Mouse (Mus musculus): ENCODE results near the gene Myf5. TPM values are rescaled to one million over a fixed set of nuclear protein-coding genes. Genes with fewer than 3 reads are reported as not detected.

Myf5 gene
- polyA plus RNA-seq, 1 experiment from 2014 or later: not detected

DNA sequence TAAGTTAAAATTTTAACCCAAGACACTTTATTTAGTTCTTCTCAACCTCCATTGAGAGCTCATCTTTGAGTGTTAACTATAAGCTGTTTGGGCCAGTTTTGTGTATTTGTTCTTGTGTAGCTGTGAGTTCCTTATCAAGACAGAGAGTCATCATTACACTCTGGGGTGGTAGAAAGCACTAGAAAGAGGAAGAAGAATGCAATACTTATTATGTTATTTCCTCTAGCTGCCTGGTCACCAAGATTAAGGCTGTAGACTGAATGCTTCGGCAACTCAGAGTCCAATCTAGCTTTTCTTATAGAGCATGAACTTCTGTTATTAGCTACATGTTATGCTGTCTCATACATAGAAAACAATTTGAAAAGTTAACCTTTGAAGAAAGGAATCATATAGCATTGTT lies 10.5 kb upstream of the Myf5 start:
- WGBS: 95% methylated on average over 1 of the region's 1 CpGs
- Histone ChIP-seq H3K36me3 (ENCODE audit: control insufficient read depth, insufficient read depth, low read length) (no peaks in the 10 kb centered on the region), H3K4me1 (ENCODE audit: control insufficient read depth, insufficient read depth, low read length) (0 out of 2 replicates have a peak, but pooled peaks cover 6% of the 10 kb centered on the region), H3K27ac (ENCODE audit: low read depth, low read length) (no peak overlapping the region), H3K9me3 (ENCODE audit: control insufficient read depth, low read length) (no peaks in the 10 kb centered on the region), H3K4me2 (replicated peaks; ENCODE audit: low read depth, low read length) (no peak overlapping the region), H3K9ac (ENCODE audit: low read depth, low read length) (no peak overlapping the region), H3K4me3 (ENCODE audit: low read length) (no peak overlapping the region), H3K27me3 (ENCODE audit: control insufficient read depth, insufficient read depth, low read length) (no peaks in the 10 kb centered on the region; the same call in 1 of the 2 replicates)
- no peak for ATAC-seq (ENCODE audit: low FRiP score, low TSS enrichment)

DNA sequence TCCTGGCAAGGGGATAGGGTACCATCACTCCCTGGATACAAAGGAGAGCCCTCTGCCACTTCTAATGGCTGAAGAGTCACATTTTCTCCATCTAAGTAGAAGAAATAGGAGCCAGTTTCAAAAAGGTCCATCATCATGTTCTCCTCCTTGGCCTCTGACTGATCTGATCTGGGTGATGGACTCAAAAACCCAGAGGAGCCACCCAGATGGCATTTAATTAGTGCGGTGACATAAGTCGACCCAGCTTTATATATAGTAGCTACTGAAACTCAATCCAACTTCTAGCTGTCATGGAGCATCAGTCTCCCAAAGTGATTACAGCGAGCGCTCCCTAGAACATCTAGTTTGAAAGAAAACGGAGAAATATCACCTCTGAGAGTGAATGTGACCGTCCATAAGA lies 8.6 kb upstream of the Myf5 start, which contains the start of gene Myf6:
Myf6 (minus strand) TSS at position 170 of the 400 bp plus-strand sequence.
- H3K9ac ChIP-seq (ENCODE audit: low read depth, low read length): no peak within 1 kb of the TSS
- no peaks in the 10 kb centered on the region for H3K9me3 ChIP-seq (ENCODE audit: control insufficient read depth, low read length)
- H3K4me3 ChIP-seq (ENCODE audit: low read length): 0 out of 2 replicates have a peak within 1 kb of the TSS, but pooled peaks have one; percentile 17
- H3K4me1 ChIP-seq (ENCODE audit: control insufficient read depth, insufficient read depth, low read length): 0 out of 2 replicates have a peak, but pooled peaks cover 6% of the 10 kb centered on the region
- 0 out of 2 replicates have a peak, but pooled peaks have one; percentile 9 for ATAC-seq (ENCODE audit: low FRiP score, low TSS enrichment)
- no peaks in the 10 kb centered on the region for H3K36me3 ChIP-seq (ENCODE audit: control insufficient read depth, insufficient read depth, low read length)
- WGBS: 66% methylated on average over 6 of the region's 6 CpGs
- H3K4me2 ChIP-seq (replicated peaks; ENCODE audit: low read depth, low read length): peak within 1 kb of the TSS; percentile 41
- H3K27me3 ChIP-seq (ENCODE audit: control insufficient read depth, insufficient read depth, low read length): peaks cover 7% of the 10 kb centered on the region; the same call in 1 of the 2 replicates
- H3K27ac ChIP-seq (ENCODE audit: low read depth, low read length): no peak within 1 kb of the TSS

- Histone ChIP-seq H3K4me3 (ENCODE audit: low read length) (peak overlapping the region; percentile 17; the same call in 1 of the 2 replicates), H3K27ac (ENCODE audit: low read depth, low read length) (no peak overlapping the region), H3K4me2 (replicated peaks; ENCODE audit: low read depth, low read length) (peak overlapping the region; percentile 41), H3K4me1 (ENCODE audit: control insufficient read depth, insufficient read depth, low read length) (0 out of 2 replicates have a peak, but pooled peaks cover 6% of the 10 kb centered on the region), H3K36me3 (ENCODE audit: control insufficient read depth, insufficient read depth, low read length) (no peaks in the 10 kb centered on the region), H3K9ac (ENCODE audit: low read depth, low read length) (no peak overlapping the region; the same call in 1 of the 2 replicates), H3K27me3 (ENCODE audit: control insufficient read depth, insufficient read depth, low read length) (peaks cover 7% of the 10 kb centered on the region; the same call in 1 of the 2 replicates), H3K9me3 (ENCODE audit: control insufficient read depth, low read length) (no peaks in the 10 kb centered on the region)
- ATAC-seq (ENCODE audit: low FRiP score, low TSS enrichment): peak; percentile 72
- 41% methylated on average over 20 of the region's 20 CpGs for WGBS
Measured at GRCm38 (mm10) chr10:107493580-107494474, 7.9 kb upstream of the Myf5 start.

DNA sequence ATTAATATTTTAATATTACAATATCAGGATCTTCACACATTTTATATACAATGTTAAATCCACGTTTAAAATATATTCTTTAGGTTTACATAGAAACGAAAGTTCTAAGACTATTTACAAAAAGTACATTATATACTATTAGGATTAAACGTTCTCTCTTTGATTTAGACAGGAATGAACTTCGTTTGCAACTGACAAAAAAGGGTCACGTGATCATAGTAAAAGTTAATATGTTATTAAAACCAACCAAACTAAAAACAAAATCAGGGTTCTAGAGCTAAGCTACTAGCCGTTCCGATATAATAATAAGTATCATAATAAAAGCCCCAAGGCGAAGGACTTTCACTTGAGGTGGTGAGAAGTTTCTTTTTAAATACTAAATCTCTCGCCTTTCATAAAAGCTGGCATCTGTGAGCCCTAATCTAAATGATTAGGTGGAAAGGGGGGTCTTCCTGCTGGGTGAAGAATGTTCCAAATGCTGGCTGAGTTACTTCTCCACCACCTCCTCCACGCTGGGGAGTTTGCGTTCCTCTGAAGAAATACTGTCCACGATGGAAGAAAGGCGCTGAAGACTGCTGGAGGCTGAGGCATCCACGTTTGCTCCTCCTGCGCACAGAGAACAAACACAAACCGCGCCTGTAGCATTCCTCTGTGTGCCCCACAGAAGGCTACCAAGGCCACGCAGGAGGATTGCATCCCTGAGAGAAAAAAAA lies 7.1 kb upstream of the Myf5 start:
- peaks cover 9% of the 10 kb centered on the region; the same call in 1 of the 2 replicates for H3K27me3 ChIP-seq (ENCODE audit: control insufficient read depth, insufficient read depth, low read length)
- 43% methylated on average over 18 of the region's 18 CpGs for WGBS
- peak overlapping the region; percentile 41 for H3K4me2 ChIP-seq (replicated peaks; ENCODE audit: low read depth, low read length)
- no peak overlapping the region; the same call in 1 of the 2 replicates for H3K9ac ChIP-seq (ENCODE audit: low read depth, low read length)
- H3K27ac ChIP-seq (ENCODE audit: low read depth, low read length): no peak overlapping the region
- H3K4me1 ChIP-seq (ENCODE audit: control insufficient read depth, insufficient read depth, low read length): 0 out of 2 replicates have a peak, but pooled peaks cover 6% of the 10 kb centered on the region
- H3K9me3 ChIP-seq (ENCODE audit: control insufficient read depth, low read length): no peaks in the 10 kb centered on the region
- peak; percentile 25 for ATAC-seq (ENCODE audit: low FRiP score, low TSS enrichment)
- peak overlapping the region; percentile 17 for H3K4me3 ChIP-seq (ENCODE audit: low read length)
- no peaks in the 10 kb centered on the region for H3K36me3 ChIP-seq (ENCODE audit: control insufficient read depth, insufficient read depth, low read length)

DNA sequence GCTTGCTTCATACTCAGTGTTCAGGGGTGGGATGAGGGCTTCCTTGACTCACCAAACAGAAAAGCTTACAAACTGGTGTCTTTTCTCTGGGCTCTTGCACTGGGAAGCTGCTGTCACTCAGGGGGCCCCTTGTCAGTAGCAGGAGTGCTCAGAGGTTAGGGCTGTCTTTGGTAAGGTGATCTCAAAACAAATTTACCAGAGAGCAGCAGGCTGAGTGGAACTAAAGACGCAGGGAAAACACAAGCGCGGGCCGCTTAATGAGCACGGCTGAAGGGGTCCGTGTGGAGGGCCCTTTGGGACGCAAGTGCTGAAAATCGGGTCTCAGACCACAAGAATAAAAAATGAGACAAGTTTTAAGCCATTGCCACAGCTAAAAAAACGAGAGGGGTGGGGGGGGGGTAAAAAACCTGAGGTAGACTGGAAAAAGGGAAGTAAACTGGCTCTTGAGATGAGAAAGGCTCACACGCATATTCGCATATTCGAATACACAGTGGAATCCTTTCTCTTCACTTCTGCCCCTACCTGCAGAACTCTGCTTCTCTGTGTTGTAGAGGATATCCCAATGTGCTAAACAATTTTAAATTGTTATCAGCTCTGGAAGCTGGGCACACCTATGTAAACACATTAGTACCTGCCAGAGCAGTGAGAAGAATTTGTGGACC lies 2.9 kb upstream of the Myf5 start:
- WGBS: 21% methylated on average over 12 of the region's 12 CpGs
- H3K4me3 ChIP-seq (ENCODE audit: low read length): no peak overlapping the region
- H3K9me3 ChIP-seq (ENCODE audit: control insufficient read depth, low read length): no peaks in the 10 kb centered on the region
- H3K27ac ChIP-seq (ENCODE audit: low read depth, low read length): no peak overlapping the region
- no peaks in the 10 kb centered on the region for H3K36me3 ChIP-seq (ENCODE audit: control insufficient read depth, insufficient read depth, low read length)
- H3K27me3 ChIP-seq (ENCODE audit: control insufficient read depth, insufficient read depth, low read length): peaks cover 20% of the 10 kb centered on the region; the same call in 1 of the 2 replicates
- no peak overlapping the region for H3K9ac ChIP-seq (ENCODE audit: low read depth, low read length)
- H3K4me2 ChIP-seq (replicated peaks; ENCODE audit: low read depth, low read length): no peak overlapping the region
- peak; percentile 69 for ATAC-seq (ENCODE audit: low FRiP score, low TSS enrichment)
- 0 out of 2 replicates have a peak, but pooled peaks cover 4% of the 10 kb centered on the region for H3K4me1 ChIP-seq (ENCODE audit: control insufficient read depth, insufficient read depth, low read length)

DNA sequence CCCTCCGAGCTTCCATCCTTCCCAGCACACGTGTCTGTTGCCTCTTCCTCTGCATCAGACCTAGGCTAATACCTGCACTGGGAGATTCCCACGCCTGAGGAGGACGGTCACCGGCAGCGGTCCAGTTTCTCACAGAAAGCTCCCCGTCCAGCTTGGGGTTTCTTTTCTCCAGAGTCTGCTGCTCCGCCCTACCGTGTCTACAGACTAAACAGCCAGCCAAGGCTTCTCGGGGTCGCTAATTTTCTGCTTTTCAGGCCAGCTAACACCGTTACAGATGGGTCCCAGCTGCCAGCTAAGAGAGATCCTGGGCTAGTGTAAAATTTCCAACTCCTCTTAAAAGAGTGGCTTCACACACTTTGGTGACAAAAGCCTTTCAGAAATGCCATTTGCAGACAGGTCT lies 836 bp upstream of the Myf5 start:
- Histone ChIP-seq H3K4me2 (replicated peaks; ENCODE audit: low read depth, low read length) (no peak overlapping the region), H3K27ac (ENCODE audit: low read depth, low read length) (no peak overlapping the region), H3K9me3 (ENCODE audit: control insufficient read depth, low read length) (no peaks in the 10 kb centered on the region), H3K4me1 (ENCODE audit: control insufficient read depth, insufficient read depth, low read length) (no peaks in the 10 kb centered on the region), H3K4me3 (ENCODE audit: low read length) (no peak overlapping the region), H3K9ac (ENCODE audit: low read depth, low read length) (no peak overlapping the region), H3K27me3 (ENCODE audit: control insufficient read depth, insufficient read depth, low read length) (peaks cover 20% of the 10 kb centered on the region; the same call in 1 of the 2 replicates), H3K36me3 (ENCODE audit: control insufficient read depth, insufficient read depth, low read length) (no peaks in the 10 kb centered on the region)
- 23% methylated on average over 12 of the region's 12 CpGs for WGBS
- no peak for ATAC-seq (ENCODE audit: low FRiP score, low TSS enrichment)

- Histone ChIP-seq H3K4me2 (replicated peaks; ENCODE audit: low read depth, low read length) (no peak overlapping the region), H3K9me3 (ENCODE audit: control insufficient read depth, low read length) (no peaks in the 10 kb centered on the region), H3K27me3 (ENCODE audit: control insufficient read depth, insufficient read depth, low read length) (peaks cover 13% of the 10 kb centered on the region; the same call in 1 of the 2 replicates), H3K9ac (ENCODE audit: low read depth, low read length) (no peak overlapping the region), H3K4me3 (ENCODE audit: low read length) (no peak overlapping the region), H3K4me1 (ENCODE audit: control insufficient read depth, insufficient read depth, low read length) (no peaks in the 10 kb centered on the region), H3K27ac (ENCODE audit: low read depth, low read length) (no peak overlapping the region), H3K36me3 (ENCODE audit: control insufficient read depth, insufficient read depth, low read length) (no peaks in the 10 kb centered on the region)
- no peak; the same call in 1 of the 2 replicates for ATAC-seq (ENCODE audit: low FRiP score, low TSS enrichment)
- WGBS: 50% methylated on average over 10 of the region's 10 CpGs
Measured at GRCm38 (mm10) chr10:107484050-107484449, 1.9 kb downstream of the Myf5 start.

GRCm38 (mm10) chr10:107473497-107473896 lies 12.4 kb downstream of the Myf5 start:
- Histone ChIP-seq H3K27ac (ENCODE audit: low read depth, low read length) (no peak overlapping the region), H3K9me3 (ENCODE audit: control insufficient read depth, low read length) (no peaks in the 10 kb centered on the region), H3K27me3 (ENCODE audit: control insufficient read depth, insufficient read depth, low read length) (no peaks in the 10 kb centered on the region), H3K9ac (ENCODE audit: low read depth, low read length) (no peak overlapping the region), H3K4me2 (replicated peaks; ENCODE audit: low read depth, low read length) (no peak overlapping the region), H3K4me3 (ENCODE audit: low read length) (no peak overlapping the region), H3K4me1 (ENCODE audit: control insufficient read depth, insufficient read depth, low read length) (no peaks in the 10 kb centered on the region), H3K36me3 (ENCODE audit: control insufficient read depth, insufficient read depth, low read length) (no peaks in the 10 kb centered on the region)
- 59% methylated on average over 2 of the region's 2 CpGs for WGBS
- no peak for ATAC-seq (ENCODE audit: low FRiP score, low TSS enrichment)
